Mouse (Mus musculus): ENCODE measurements around the gene Cers6. TPM values are rescaled to one million over a fixed set of nuclear protein-coding genes. Genes with fewer than 3 reads are reported as not detected.

Cers6 gene
- polyA plus RNA-seq, 3 experiments from 2014 or later = 1.8 to 3.8 (median 3.0) TPM

DNA sequence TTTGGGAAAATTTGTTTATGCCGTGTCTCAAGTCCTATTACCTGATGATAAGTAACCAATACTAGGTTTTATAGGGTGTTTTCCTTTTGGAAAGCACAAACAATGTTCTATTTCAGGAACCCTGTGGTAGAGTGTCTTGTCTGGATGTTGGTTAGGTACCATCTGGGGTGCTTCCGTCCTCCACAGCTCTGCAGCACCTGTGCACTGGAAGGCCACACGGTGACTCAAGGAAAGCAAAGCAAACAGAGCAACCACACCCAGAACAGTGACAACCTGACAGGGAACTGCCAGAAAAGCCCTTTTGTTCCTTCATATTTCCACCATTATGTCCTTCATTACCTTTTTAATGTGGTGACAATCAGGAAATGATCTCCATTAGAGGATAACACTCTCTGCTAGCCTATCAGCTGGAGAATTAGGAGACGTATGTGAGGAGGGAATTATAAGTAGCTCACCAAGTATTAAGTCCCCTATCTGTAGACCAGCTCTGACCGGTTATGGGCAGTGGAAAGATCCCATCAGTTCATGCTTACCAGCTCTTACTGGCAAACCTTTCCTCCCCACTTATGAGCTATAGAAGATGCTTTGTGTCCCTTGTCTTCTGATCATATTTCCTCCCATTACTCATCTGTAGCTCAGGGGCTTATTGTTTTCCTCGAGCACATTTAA lies 158.7 kb downstream of the Cers6 start:
- ATAC-seq = no peak

GRCm38 (mm10) chr2:69020636-69021310 lies 159.5 kb downstream of the Cers6 start:
- no peak for ATAC-seq

DNA sequence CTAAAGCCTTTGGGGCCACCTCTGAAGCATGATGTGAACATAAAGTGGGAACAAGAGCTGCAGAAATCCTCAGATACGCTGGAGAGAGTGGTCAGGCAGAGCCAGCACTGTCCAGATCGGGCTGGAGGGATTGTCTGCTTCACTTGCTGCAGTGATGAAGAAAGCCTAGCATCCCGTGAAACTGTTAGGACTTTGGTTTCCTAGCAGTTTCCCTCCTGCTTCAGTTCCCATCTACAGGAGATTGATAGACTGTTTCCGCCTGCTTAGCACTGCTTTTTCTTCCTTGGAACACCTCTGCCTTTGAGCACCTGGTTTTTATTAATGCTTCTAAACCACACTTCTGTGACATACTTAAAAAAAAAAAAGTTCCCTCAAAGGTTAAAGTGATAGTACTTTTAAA lies 160.3 kb downstream of the Cers6 start:
- no peak for ATAC-seq

DNA sequence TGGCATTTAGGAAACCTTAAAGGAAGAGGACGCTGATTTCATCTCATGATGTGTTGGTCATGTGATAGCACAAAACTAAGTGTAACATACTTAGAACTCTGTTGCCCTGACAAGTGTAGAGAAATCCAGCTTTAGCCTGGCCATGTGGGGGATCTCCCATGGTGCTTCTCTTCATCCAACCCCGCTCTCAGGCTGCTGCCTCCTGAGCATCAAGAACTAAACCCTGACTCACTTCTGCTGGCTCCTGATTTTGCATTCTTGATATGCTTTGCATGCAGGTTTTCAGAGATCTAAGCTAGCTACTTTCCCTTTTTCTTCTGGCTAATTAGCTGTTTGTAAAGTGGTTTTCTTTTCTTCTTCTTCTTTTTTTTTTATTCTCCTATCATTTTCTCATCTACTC lies 163.6 kb downstream of the Cers6 start:
- no peak for ATAC-seq

GRCm38 (mm10) chr2:69032562-69032961 lies 171.3 kb downstream of the Cers6 start:
- no peak for ATAC-seq

- no peak for ATAC-seq
These were observed 174.2 kb downstream of the Cers6 start for GRCm38 (mm10) chr2:69035457-69035856.

- no peak for ATAC-seq
These were observed 176.1 kb downstream of the Cers6 start for GRCm38 (mm10) chr2:69037362-69037761.

- ATAC-seq = no peak
These were observed 181.3 kb downstream of the Cers6 start for GRCm38 (mm10) chr2:69042327-69043106.

DNA sequence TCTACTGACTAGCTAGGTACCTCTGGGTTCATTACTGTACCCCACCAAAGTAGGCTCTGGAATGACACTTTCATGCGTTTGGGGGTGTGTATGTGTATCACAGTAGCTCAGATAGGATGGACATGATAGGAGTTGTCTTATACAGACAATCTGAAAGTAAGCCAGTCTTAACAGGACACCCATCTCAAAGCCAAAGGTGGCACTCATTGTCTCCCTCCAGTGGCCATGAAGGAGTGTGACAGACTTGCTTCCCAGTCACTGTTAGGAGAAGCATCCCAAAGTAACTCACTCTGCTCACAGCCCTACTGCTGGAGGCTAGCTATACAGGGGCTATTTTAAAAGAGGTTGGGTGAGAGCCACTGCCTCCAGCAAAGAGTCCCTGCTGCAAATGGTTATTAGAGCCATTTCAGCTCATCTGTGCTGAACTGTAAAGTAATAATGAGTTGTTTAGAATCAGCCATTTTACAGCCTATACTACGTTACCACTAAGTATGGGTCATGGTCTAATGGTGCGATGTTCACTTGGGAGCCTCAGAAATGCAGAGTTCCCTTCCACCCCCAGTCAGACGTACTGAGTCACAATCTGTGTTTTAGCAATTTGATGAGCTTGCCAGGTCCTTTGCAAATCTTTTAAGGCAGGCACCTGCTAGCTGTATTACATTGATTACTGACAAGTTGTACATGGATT lies 182.3 kb downstream of the Cers6 start:
- ATAC-seq = peak; percentile 70

GRCm38 (mm10) chr2:69045926-69046325 lies 184.7 kb downstream of the Cers6 start:
- no peak for ATAC-seq

GRCm38 (mm10) chr2:69047297-69047696 lies 186.1 kb downstream of the Cers6 start:
- ATAC-seq = no peak

DNA sequence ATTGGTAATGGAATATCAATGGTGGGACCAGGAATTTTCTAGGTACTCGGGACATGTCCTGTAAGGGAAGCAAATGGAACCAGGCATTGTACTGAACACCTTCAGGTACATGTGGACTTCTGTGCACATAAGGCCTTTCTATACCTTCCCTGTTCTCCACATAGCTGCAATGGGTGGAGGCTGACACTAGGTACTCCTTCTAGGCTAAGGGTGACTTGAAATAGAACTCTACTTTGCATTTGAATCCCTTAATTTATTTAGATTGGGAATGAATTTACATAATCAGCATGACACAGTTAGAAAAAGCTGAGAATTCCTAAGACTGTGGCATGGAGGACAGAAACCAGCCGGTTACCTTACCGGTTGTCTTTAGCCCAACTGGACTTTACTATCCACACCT lies 186.6 kb downstream of the Cers6 start:
- no peak for ATAC-seq

GRCm38 (mm10) chr2:69049179-69049578 lies 187.9 kb downstream of the Cers6 start:
- ATAC-seq = no peak

GRCm38 (mm10) chr2:69050189-69050588 lies 188.9 kb downstream of the Cers6 start:
- ATAC-seq = no peak

DNA sequence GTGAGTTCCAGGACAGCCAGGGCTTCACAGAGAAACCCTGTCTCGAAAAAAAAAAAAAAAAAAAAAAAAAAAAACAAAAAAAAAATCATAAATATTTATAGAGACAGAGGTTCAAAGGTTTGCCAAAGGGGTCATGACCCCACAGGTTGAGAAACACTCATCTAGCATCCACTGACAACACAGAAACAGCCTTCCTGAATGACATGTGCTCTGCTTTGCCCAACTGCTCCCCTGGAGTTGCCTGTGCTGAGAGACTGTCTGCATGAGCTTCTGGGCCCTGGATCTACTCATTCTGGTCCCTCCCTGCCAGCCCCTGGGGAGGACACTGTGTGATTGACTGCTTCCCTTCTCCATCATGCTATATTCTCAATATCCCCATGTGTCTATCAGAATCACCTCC lies 190.4 kb downstream of the Cers6 start:
- no peak for ATAC-seq

- no peak for ATAC-seq
These were observed 192.1 kb downstream of the Cers6 start for GRCm38 (mm10) chr2:69053210-69053858.

GRCm38 (mm10) chr2:69054279-69054678 lies 193.0 kb downstream of the Cers6 start:
- no peak for ATAC-seq

DNA sequence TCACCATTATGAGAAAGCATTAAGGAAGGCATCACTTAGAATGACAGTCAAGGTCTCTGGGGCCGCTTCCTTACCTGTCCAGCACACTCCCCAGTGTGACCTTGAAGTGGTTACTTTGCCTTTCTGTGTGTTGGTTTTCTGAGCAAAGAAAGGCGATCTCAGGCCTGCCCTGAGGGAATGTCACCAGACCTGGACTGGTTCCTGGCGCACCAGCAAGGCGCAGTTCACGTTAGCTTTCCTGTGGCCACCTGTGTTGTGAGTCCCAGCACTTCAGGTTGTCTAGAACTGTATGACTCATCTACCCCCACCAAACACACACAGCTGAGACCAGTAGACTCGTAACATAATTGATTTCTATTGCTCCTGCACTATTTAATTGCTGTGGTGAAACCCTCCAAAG lies 193.9 kb downstream of the Cers6 start:
- ATAC-seq = no peak

DNA sequence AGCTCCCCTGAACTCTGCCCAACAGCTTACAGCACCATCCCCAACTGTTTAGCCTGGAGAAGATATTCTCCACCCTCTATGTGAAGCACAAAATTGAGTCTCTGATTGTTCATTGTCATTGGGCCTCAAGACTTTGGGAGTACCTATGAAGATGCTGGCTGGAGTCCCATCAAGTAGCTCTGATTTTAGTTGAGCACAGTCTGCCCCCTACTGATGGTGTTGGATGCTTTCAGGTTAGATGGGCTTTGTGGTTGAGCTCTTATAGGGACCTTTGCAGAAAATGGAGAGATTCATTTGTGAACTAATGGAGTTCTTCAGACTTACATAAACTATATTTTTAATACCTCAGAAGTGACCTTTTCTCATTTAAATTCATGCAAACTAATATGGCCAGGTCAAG lies 200.1 kb downstream of the Cers6 start:
- no peak for ATAC-seq

DNA sequence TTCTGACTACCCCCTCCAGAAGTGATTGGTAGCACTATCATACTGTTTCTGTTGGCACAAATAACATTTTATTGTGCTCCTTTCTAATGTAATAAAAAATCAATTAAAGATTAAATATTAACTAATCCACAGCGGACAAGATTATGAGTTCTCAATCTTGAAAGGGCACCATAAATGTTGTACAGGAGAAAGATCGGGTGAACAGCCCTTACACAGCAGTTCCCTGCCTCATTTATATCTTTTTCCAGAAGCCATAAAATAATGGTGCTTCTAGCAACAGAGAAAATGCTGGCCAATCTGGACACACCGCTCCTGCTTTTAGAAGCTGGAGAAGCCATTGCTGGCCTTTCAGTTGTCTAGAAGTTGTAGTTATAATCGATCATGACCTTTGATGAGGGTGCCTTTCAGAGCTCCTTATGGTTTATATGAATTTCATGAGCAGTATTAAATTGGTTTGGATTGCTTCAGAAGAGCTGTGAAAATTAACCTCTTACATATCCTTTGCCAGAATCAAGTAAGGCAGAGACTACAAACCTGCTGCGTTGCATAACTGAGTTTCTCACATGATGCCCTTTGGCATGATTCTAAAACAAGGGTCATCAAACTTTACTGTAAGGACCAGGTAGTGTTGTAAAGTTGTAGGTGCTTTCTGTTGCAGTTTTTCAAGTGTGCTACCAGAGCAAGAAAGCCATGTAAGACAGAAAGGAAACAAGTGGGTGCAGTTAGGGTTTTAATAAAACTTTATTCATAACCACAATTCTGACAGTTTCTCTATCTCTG lies 200.9 kb downstream of the Cers6 start:
- no peak for ATAC-seq

DNA sequence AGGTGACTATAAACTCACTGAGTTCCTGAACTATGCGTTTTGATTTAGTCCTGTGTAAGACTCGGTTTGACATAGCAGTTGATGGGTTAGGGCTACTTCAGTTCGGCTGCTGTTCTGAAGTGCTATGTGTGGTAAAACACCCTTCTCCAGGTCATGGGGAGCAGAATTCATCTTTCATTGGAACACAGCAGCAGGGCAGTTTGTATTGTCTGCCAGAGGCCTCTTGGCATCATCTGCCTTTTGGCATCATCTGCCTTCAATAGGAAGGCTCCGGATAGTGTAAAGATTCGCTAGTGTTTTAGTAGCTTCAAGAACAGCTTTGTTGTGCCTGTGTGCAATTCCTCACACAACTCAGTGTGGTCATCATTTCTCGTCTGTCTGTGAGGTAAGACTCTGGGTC lies 203.5 kb downstream of the Cers6 start:
- ATAC-seq = no peak
